ENCODE assay signal across 7 mouse cellular contexts in genomic region chr3:103279182-103280149, GRCm38 (mm10). TPM values are rescaled to one million over a fixed set of nuclear protein-coding genes. Genes with fewer than 3 reads are reported as not detected.
A peak's percentile ranks its signal among the peaks of the same experiment; 100 is the strongest.
DNase-seq lines count a peak whose midpoint lies in the region; ATAC-seq lines count a peak whose summit lies in the region.

Gene Trim33, plus strand, starts transcription at chr3:103279293.

- peak within 1 kb of the TSS; percentile 94 for H3K4me2 ChIP-seq in midbrain, embryonic 13.5 days (replicated peaks)

- peak within 1 kb of the TSS; percentile 98 for H3K9ac ChIP-seq in midbrain, embryonic 13.5 days (replicated peaks)

- H3K9me3 ChIP-seq in embryonic facial prominence, embryonic 10.5 days, result no peaks in the 10 kb centered on the region
- no peaks in the 10 kb centered on the region for H3K9me3 ChIP-seq in limb, embryonic 10.5 days (replicated peaks)
- H3K9me3 ChIP-seq in midbrain, embryonic 13.5 days, result no peaks in the 10 kb centered on the region

- DNase-seq in adrenal gland, postnatal 10 days, result peak; percentile 94
- DNase-seq in embryonic facial prominence, embryonic 10.5 days (ENCODE audit: low spot score), result peak; percentile 94
- peak; percentile 85 for DNase-seq in kidney, adult 11 months
- DNase-seq in limb, embryonic 10.5 days (ENCODE audit: low spot score), result peak; percentile 95
- peak; percentile 89 for DNase-seq in spleen, adult 12 weeks (ENCODE audit: low spot score)

- H3K27me3 ChIP-seq in embryonic facial prominence, embryonic 10.5 days (replicated peaks; ENCODE audit: low read depth, poor library complexity, severe bottlenecking), result no peaks in the 10 kb centered on the region
- no peaks in the 10 kb centered on the region for H3K27me3 ChIP-seq in limb, embryonic 10.5 days (ENCODE audit: low read depth, poor library complexity, severe bottlenecking)
- no peaks in the 10 kb centered on the region for H3K27me3 ChIP-seq in midbrain, embryonic 13.5 days

- H3K36me3 ChIP-seq in embryonic facial prominence, embryonic 10.5 days (replicated peaks), result peaks cover 29% of the 10 kb centered on the region
- H3K36me3 ChIP-seq in limb, embryonic 10.5 days, result peaks cover 28% of the 10 kb centered on the region
- H3K36me3 ChIP-seq in midbrain, embryonic 13.5 days, result peaks cover 7% of the 10 kb centered on the region

- under 1% methylated on average over 136 of the region's 136 CpGs for WGBS in embryonic facial prominence, embryonic 10.5 days
- 1% methylated on average over 126 of the region's 136 CpGs for WGBS in limb, embryonic 10.5 days
- under 1% methylated on average over 110 of the region's 136 CpGs for WGBS in midbrain, embryonic 13.5 days

- H3K27ac ChIP-seq in embryonic facial prominence, embryonic 10.5 days (replicated peaks), result peak within 1 kb of the TSS; percentile 99
- peak within 1 kb of the TSS; percentile 99 for H3K27ac ChIP-seq in limb, embryonic 10.5 days
- H3K27ac ChIP-seq in midbrain, embryonic 13.5 days, result peak within 1 kb of the TSS; percentile 97

- H3K4me3 ChIP-seq in embryonic facial prominence, embryonic 10.5 days, result peak within 1 kb of the TSS; percentile 100
- H3K4me3 ChIP-seq in limb, embryonic 10.5 days, result peak within 1 kb of the TSS; percentile 90
- peak within 1 kb of the TSS; percentile 97 for H3K4me3 ChIP-seq in midbrain, embryonic 13.5 days (replicated peaks)

- peak; percentile 72 for ATAC-seq in granulocyte monocyte progenitor cell, adult 5-6 weeks (replicated peaks; ENCODE audit: poor library complexity, severe bottlenecking)
- ATAC-seq in midbrain, embryonic 13.5 days, result peak; percentile 93

- H3K4me1 ChIP-seq in embryonic facial prominence, embryonic 10.5 days, result peaks cover 25% of the 10 kb centered on the region
- H3K4me1 ChIP-seq in limb, embryonic 10.5 days, result peaks cover 18% of the 10 kb centered on the region
- H3K4me1 ChIP-seq in midbrain, embryonic 13.5 days (replicated peaks), result peaks cover 29% of the 10 kb centered on the region

RNA-seq across cellular contexts. Expression of gene Trim33, which starts in this region (rescaled TPM):
- total RNA-seq in adrenal gland, postnatal 10 days (2021), result 10 to 100 TPM; 26.8 to 32.8 TPM
- polyA plus RNA-seq in embryonic facial prominence, embryonic 10.5 days (2016; fragmentation: Nextera tagmentation; extraction: Ambion mirVana), result 34.2 and 35.4 TPM in 2 replicates
- total RNA-seq in granulocyte monocyte progenitor cell, adult 5-6 weeks (2014; fragmentation: Nextera tagmentation), result 58.4 and 65.7 TPM in 2 replicates
- 58.0 and 58.9 TPM in 2 replicates for total RNA-seq in granulocyte monocyte progenitor cell, adult 5-6 weeks (2017)
- 34.0 and 36.3 TPM in 2 replicates for polyA plus RNA-seq in limb, embryonic 10.5 days (2016; fragmentation: Nextera tagmentation; extraction: Ambion mirVana)
- polyA plus RNA-seq in midbrain, embryonic 13.5 days (2015; fragmentation: Nextera tagmentation; extraction: Ambion mirVana), result 38.4 and 42.0 TPM in 2 replicates

Comparison
In these comparisons a context has a peak if more than half of its experiments do, and no peak if none do; other contexts are left out.
1. Peak in every context shown above with its lines: DNase-seq, ATAC-seq, H3K4me3 ChIP-seq and H3K27ac ChIP-seq.